Mouse (Mus musculus) lung, postnatal 0 days (tissue): ENCODE results near the gene Olfr309. TPM values are rescaled to one million over a fixed set of nuclear protein-coding genes. Genes with fewer than 3 reads are reported as not detected.
"Not testable (repeated sequence)": the region's sequence is repeated elsewhere in the genome, so short reads cannot be mapped to it uniquely, and the experiment has no call there.

Source experiments
- ATAC-seq: fragments of 200-750 bp; cut with Nextera tagmentation; 2 replicates; pipeline ENCODE4 v1.8.0; 2017; ENCODE audit warnings: moderate library complexity
- DNase-seq: peaks from one replicate; pipeline ENCODE4 v3.0.0-alpha.2; 2016; ENCODE audit warnings: low spot score
- H3K27ac ChIP-seq: fragments of 300-500 bp; sonication (generic); 2 replicates; pipeline ENCODE4 v1.5.1; 2014; ENCODE audit warnings: antibody characterized with exemption, mild to moderate bottlenecking, low read length, mixed read lengths
- H3K27me3 ChIP-seq: fragments of 300-500 bp; sonication (generic); replicated peaks from 2 replicates; pipeline ENCODE4 v1.6.1; 2014; ENCODE audit warnings: low read length, mixed read lengths; ENCODE audit not compliant: insufficient read depth
- H3K36me3 ChIP-seq: fragments of 300-500 bp; sonication (generic); 2 replicates; pipeline ENCODE4 v1.6.1; 2014; ENCODE audit warnings: low read length, mixed read lengths; ENCODE audit not compliant: insufficient read depth
- H3K4me1 ChIP-seq: fragments of 300-500 bp; sonication (generic); 2 replicates; pipeline ENCODE4 v1.6.1; 2014; ENCODE audit warnings: antibody characterized with exemption, low read depth, low read length, mixed read lengths; ENCODE audit not compliant: insufficient read depth
- H3K4me2 ChIP-seq: fragments of 300-500 bp; sonication (generic); replicated peaks from 2 replicates; pipeline ENCODE4 v1.6.1; 2014; ENCODE audit warnings: low read depth, mild to moderate bottlenecking, low read length, moderate library complexity, mixed read lengths
- H3K4me3 ChIP-seq: fragments of 300-500 bp; sonication (generic); 2 replicates; pipeline ENCODE4 v1.5.1; 2014; ENCODE audit warnings: low read depth, low read length
- H3K9ac ChIP-seq: fragments of 300-500 bp; sonication (generic); replicated peaks from 2 replicates; pipeline ENCODE4 v1.6.1; 2014; ENCODE audit warnings: low read depth, mild to moderate bottlenecking
- H3K9me3 ChIP-seq: fragments of 300-500 bp; sonication (generic); 2 replicates; pipeline ENCODE4 v1.6.1; 2016; ENCODE audit warnings: low read length, mixed read lengths
- CTCF ChIP-seq: IDR thresholded peaks from 2 replicates; pipeline ENCODE4 v1.5.1; 2016; ENCODE audit warnings: antibody characterized with exemption, mild to moderate bottlenecking
- EP300 ChIP-seq: IDR thresholded peaks from 2 replicates; pipeline ENCODE4 v1.6.1; 2016; ENCODE audit warnings: antibody characterized with exemption, mild to moderate bottlenecking, control low read depth
- WGBS: fragments of 180-500 bp; shearing (Covaris S2); extraction: QIAGEN DNeasy Blood & Tissue Kit; methylation state at CpG from one replicate; pipeline ENCODE4 v1.1.7; 2014; 5-methylcytosine and 5-hydroxymethylcytosine counted together
- polyA plus RNA-seq: library from polyadenylated mRNA; unstranded; fragments of >200 nt; fragmentation: Nextera tagmentation; extraction: Ambion mirVana; gene quantifications from 2 replicates; pipeline ENCODE4 v1.2.1, GENCODE M21; 2015

Olfr309 gene
- polyA plus RNA-seq: not detected in 2 replicates

DNA sequence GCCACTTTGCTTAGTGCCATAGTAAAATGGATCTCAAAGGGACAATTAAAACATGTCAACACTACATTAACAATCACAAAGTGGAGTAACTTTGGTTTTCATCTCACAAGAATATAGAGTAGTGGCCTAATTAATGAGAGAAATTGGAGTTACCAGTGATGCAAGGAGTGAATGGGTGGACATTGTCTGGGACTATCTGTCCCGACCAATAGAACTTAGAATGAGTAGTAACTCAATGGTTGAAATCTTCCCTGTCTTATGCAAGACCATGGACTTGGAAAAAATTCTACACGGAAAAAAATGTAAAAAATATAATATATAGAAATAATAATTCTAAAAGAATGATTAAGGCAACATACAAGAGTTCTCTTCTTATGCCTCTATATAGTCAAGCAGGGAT, at the start of gene Olfr309:
Gene Olfr309, minus strand, starts transcription at position 101 of the 400 bp plus-strand sequence.
- WGBS: 61% methylated on average over 2 of the region's 2 CpGs

GRCm38 (mm10) chr7:86346296-86346695, 32.8 kb upstream of the Olfr309 start:
- not testable (repeated sequence) for H3K4me1 ChIP-seq, H3K27me3 ChIP-seq, DNase-seq, ATAC-seq, H3K36me3 ChIP-seq, H3K4me2 ChIP-seq, H3K4me3 ChIP-seq, H3K9me3 ChIP-seq, H3K9ac ChIP-seq, H3K27ac ChIP-seq
- WGBS: 84% methylated on average over 9 of the region's 9 CpGs

More for the DNA sequence above, at the start of gene Olfr309:
- Histone ChIP-seq H3K36me3 (no peaks in the 10 kb centered on the region), H3K9ac (no peak within 1 kb of the TSS), H3K9me3 (no peaks in the 10 kb centered on the region), H3K27me3 (no peaks in the 10 kb centered on the region), H3K4me2 (no peak within 1 kb of the TSS), H3K4me1 (no peaks in the 10 kb centered on the region), H3K4me3 (no peak within 1 kb of the TSS), H3K27ac (no peak within 1 kb of the TSS)
- TF ChIP-seq EP300 (no peak), CTCF (no peak)
- DNase-seq (no peak), ATAC-seq (no peak)

DNA sequence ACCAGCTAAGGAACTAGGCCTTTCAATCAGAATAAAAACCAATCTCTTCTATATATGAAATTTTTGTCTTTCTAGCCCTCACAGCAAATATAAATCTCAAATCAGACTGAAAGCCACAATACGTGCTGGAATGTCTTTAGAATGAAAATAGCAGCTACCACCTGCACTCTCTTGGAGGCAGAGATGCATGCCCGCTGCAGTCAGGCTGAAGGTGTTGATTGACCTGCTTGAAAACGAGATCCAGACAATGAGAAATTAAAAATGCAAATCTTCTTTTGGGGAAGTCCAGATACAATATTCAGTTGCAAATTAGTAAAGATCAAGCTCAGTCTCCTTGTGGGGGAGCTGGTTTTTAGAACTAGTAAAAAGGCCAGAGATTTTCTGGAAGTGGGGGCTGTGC, 30.7 kb upstream of the Olfr309 start:
- Histone ChIP-seq H3K4me2 (no peak overlapping the region), H3K4me3 (no peak overlapping the region), H3K27me3 (no peaks in the 10 kb centered on the region), H3K27ac (no peak overlapping the region), H3K4me1 (no peaks in the 10 kb centered on the region), H3K36me3 (no peaks in the 10 kb centered on the region), H3K9me3 (no peaks in the 10 kb centered on the region), H3K9ac (no peak overlapping the region)
- ATAC-seq: no peak
- DNase-seq: no peak
- 58% methylated on average over 3 of the region's 3 CpGs for WGBS
- TF ChIP-seq EP300: no peak

DNA sequence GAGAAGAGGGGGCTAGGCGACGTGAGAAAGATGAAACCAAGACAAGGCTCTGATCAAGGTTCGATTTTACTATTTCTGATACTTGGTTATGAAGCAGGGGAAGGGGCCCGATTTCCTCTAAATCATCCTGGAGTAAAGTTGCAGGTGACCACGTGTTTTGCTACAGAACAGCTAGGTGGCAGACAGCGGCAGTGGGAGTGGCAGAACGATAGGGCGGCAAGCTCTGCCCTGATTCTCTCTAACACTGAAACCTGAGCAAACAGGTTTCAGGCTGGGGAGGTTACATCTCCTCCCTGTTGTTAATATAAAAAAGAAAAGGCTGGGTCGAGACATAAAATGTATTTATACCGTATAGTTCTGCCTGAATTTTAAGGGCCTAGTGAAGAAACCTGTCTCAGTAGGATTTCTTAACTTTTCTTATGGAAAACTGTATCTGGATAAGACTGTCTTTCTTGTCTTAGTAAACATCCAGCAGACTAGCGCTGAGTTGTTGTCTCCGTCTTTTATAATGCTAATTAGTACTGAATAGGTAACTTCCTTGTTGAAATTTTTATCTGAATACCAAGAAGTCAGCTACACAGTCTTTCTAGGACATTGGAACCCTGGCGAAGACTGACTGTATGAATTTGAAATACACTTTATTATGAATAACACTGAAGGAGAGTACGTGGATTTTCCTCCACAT, 29.5 kb upstream of the Olfr309 start:
- no peak overlapping the region for H3K4me2 ChIP-seq
- H3K4me3 ChIP-seq: no peak overlapping the region
- ATAC-seq (no peak), DNase-seq (no peak)
- TF ChIP-seq EP300 (no peak), CTCF (no peak)
- no peak overlapping the region for H3K27ac ChIP-seq
- no peak overlapping the region for H3K9ac ChIP-seq
- H3K27me3 ChIP-seq: no peaks in the 10 kb centered on the region
- WGBS: 73% methylated on average over 14 of the region's 14 CpGs
- H3K9me3 ChIP-seq: no peaks in the 10 kb centered on the region
- no peaks in the 10 kb centered on the region for H3K4me1 ChIP-seq
- no peaks in the 10 kb centered on the region for H3K36me3 ChIP-seq

DNA sequence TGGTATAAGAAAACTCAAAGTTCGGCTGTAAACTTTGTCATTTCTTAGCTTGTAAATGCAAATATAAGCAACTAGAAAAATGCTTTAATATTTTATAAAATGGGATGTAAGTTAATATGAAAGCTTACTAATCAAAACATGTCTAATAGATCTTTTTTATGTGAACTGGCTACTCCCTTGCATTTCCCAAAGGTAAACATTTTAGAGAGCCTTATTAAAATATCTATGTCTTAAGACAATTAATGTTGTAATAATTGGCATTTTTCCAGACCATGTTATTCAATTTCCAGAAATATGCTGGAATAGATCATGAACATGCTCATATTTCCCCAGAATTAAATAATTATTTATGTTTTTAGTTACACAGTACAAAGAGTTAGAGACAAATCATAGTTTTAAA, 24.0 kb upstream of the Olfr309 start, which contains the start of gene Olfr307:
Gene Olfr307, minus strand, starts transcription at position 101 of the 400 bp plus-strand sequence.
- no peak within 1 kb of the TSS for H3K27ac ChIP-seq
- no peaks in the 10 kb centered on the region for H3K36me3 ChIP-seq
- no peaks in the 10 kb centered on the region for H3K4me1 ChIP-seq
- ATAC-seq (no peak), DNase-seq (no peak)
- no peaks in the 10 kb centered on the region for H3K9me3 ChIP-seq
- H3K4me2 ChIP-seq: no peak within 1 kb of the TSS
- H3K4me3 ChIP-seq: no peak within 1 kb of the TSS
- H3K27me3 ChIP-seq: no peaks in the 10 kb centered on the region
- no peak within 1 kb of the TSS for H3K9ac ChIP-seq
- WGBS: 72% methylated on average over 1 of the region's 1 CpGs
- TF ChIP-seq EP300 (no peak), CTCF (no peak)

- ATAC-seq (no peak), DNase-seq (no peak)
- Histone ChIP-seq H3K9me3 (no peaks in the 10 kb centered on the region), H3K4me3 (no peak within 1 kb of the TSS), H3K36me3 (no peaks in the 10 kb centered on the region), H3K9ac (no peak within 1 kb of the TSS), H3K27me3 (no peaks in the 10 kb centered on the region), H3K4me1 (no peaks in the 10 kb centered on the region), H3K4me2 (no peak within 1 kb of the TSS), H3K27ac (no peak within 1 kb of the TSS)
- no peak for TF ChIP-seq CTCF
- no peak for TF ChIP-seq EP300
Observed at GRCm38 (mm10) chr7:86325530-86325929, 12.0 kb upstream of the Olfr309 start, which contains the start of gene Olfr308. Olfr308 (minus strand) TSS chr7:86325630.
